Mouse (Mus musculus) bone marrow macrophage, adult 2 months (primary cell): ENCODE measurements at regions not wholly inside any gene's neighbourhood (a gene's known extent, or its start where the extent isn't known, plus 50 kb on each side); places are given as distances from the start of the nearest gene placed in this dataset.

Experiments used
- CTCF ChIP-seq: IDR thresholded peaks from 2 replicates; pipeline ENCODE4 v1.5.1; 2012; ENCODE audit warnings: low read depth, mild to moderate bottlenecking, low read length, moderate library complexity
- POLR2A ChIP-seq: IDR thresholded peaks from 2 replicates; pipeline ENCODE4 v1.6.1; 2012; ENCODE audit warnings: mild to moderate bottlenecking, low read depth, low read length, borderline replicate concordance

- TF ChIP-seq POLR2A (no peak), CTCF (no peak)
Observed at GRCm38 (mm10) chr19:44644376-44644775, 81.7 kb downstream of the Hif1an start.
